Mouse (Mus musculus): Measurements from ENCODE around the gene Kcnk6.
A peak's percentile ranks its signal among the peaks of the same experiment; 100 is the strongest.

Kcnk6 gene

GRCm38 (mm10) chr7:29232247-29233013, at the start of gene Kcnk6:
Kcnk6 (minus strand) TSS chr7:29232515.
- peak in 1 of 2 experiments; percentile 34 for DNase-seq (ENCODE audit: low spot score in 2 of 2)

GRCm38 (mm10) chr7:29281201-29282073, 49.1 kb upstream of the Kcnk6 start, which contains the start of gene Spint2:
Spint2 (minus strand) TSS chr7:29281912.
- peak; percentile 31 to 38 for DNase-seq (ENCODE audit: low spot score in 2 of 2)

GRCm38 (mm10) chr7:29280801-29281200, 48.5 kb upstream of the Kcnk6 start:
- DNase-seq (ENCODE audit: low spot score in 2 of 2) = no peak

- no peak for DNase-seq (ENCODE audit: low spot score in 2 of 2)
Observed at GRCm38 (mm10) chr7:29279924-29280323, 47.6 kb upstream of the Kcnk6 start.

- no peak for DNase-seq (ENCODE audit: low spot score in 2 of 2)
Observed at GRCm38 (mm10) chr7:29279261-29279660, 46.9 kb upstream of the Kcnk6 start.

GRCm38 (mm10) chr7:29277510-29277909, 45.2 kb upstream of the Kcnk6 start:
- DNase-seq (ENCODE audit: low spot score in 2 of 2) = no peak

- no peak for DNase-seq (ENCODE audit: low spot score in 2 of 2)
Observed at GRCm38 (mm10) chr7:29276715-29277114, 44.4 kb upstream of the Kcnk6 start.

- DNase-seq (ENCODE audit: low spot score in 2 of 2) = peak; percentile 34 to 53
Observed at GRCm38 (mm10) chr7:29271687-29272465, 39.6 kb upstream of the Kcnk6 start.

- no peak for DNase-seq (ENCODE audit: low spot score in 2 of 2)
Observed at GRCm38 (mm10) chr7:29270445-29270844, 38.1 kb upstream of the Kcnk6 start.

- DNase-seq (ENCODE audit: low spot score in 2 of 2) = no peak
Observed at GRCm38 (mm10) chr7:29266931-29267330, 34.6 kb upstream of the Kcnk6 start.

GRCm38 (mm10) chr7:29265636-29266035, 33.3 kb upstream of the Kcnk6 start:
- no peak for DNase-seq (ENCODE audit: low spot score in 2 of 2)

- DNase-seq (ENCODE audit: low spot score in 2 of 2) = no peak
Observed at GRCm38 (mm10) chr7:29263831-29264230, 31.5 kb upstream of the Kcnk6 start.

GRCm38 (mm10) chr7:29262151-29262550, 29.8 kb upstream of the Kcnk6 start:
- no peak for DNase-seq (ENCODE audit: low spot score in 2 of 2)

GRCm38 (mm10) chr7:29259781-29260730, 27.7 kb upstream of the Kcnk6 start:
- no peak for DNase-seq (ENCODE audit: low spot score in 2 of 2)

- DNase-seq (ENCODE audit: low spot score in 2 of 2) = no peak
Observed at GRCm38 (mm10) chr7:29257368-29257767, 25.1 kb upstream of the Kcnk6 start.

- no peak for DNase-seq (ENCODE audit: low spot score in 2 of 2)
Observed at GRCm38 (mm10) chr7:29255875-29256274, 23.6 kb upstream of the Kcnk6 start.

- DNase-seq (ENCODE audit: low spot score in 2 of 2) = no peak
Observed at GRCm38 (mm10) chr7:29253842-29254241, 21.5 kb upstream of the Kcnk6 start.

GRCm38 (mm10) chr7:29251166-29251565, 18.9 kb upstream of the Kcnk6 start:
- no peak for DNase-seq (ENCODE audit: low spot score in 2 of 2)

GRCm38 (mm10) chr7:29248261-29248841, 16.0 kb upstream of the Kcnk6 start, which contains the start of gene 2200002D01Rik:
2200002D01Rik (minus strand) TSS chr7:29248466.
- no peak for DNase-seq (ENCODE audit: low spot score in 2 of 2)

GRCm38 (mm10) chr7:29247706-29248105, 15.4 kb upstream of the Kcnk6 start:
- DNase-seq (ENCODE audit: low spot score in 2 of 2) = no peak

All from right cerebral cortex, adult 2 months (tissue).